Comparison of ENCODE assay signal across 21 mouse cellular contexts in genomic region chr2:173739107-173739506, GRCm38 (mm10). TPM values are rescaled to one million over a fixed set of nuclear protein-coding genes. Genes with fewer than 3 reads are reported as not detected.
DNase-seq lines count a peak whose midpoint lies in the region; ATAC-seq and TF ChIP-seq lines count a peak whose summit lies in the region.
"Had no signal": no experiment of that assay in that cellular context is flagged by ENCODE, and none has a peak within 500 bp of the region (broad histone marks: within the 10 kb centered on the region; RNA-seq: fewer than 3 reads in every experiment).

No protein-coding gene starts in this region.

- H3K27ac ChIP-seq in liver, embryonic 12.5 days = no peak overlapping the region
- H3K27ac ChIP-seq in liver, postnatal 0 days (ENCODE audit: low read depth) = no peak overlapping the region
- H3K27ac ChIP-seq: layer of hippocampus, adult 2 months had no signal

- intact Hi-C loops in left cerebral cortex, postnatal 4 days (cut with DNase I) = loop anchor here (10.0 kb wide), 1 partner anchor 556 kb away; no protein-coding TSS in a partner anchor

- peak overlapping the region; percentile 88; the same call in 1 of the 2 replicates for H3K4me2 ChIP-seq in liver, embryonic 12.5 days
- H3K4me2 ChIP-seq in liver, postnatal 0 days (ENCODE audit: low read depth, low read length) = peak overlapping the region; percentile 11; the same call in 1 of the 2 replicates

- H3K4me3 ChIP-seq in liver, embryonic 12.5 days = no peak overlapping the region
- no peak overlapping the region for H3K4me3 ChIP-seq in liver, postnatal 0 days (ENCODE audit: low read depth, low read length)
- H3K4me3 ChIP-seq: layer of hippocampus, adult 2 months had no signal

- H3K36me3 ChIP-seq in liver, embryonic 12.5 days = peaks cover 9% of the 10 kb centered on the region
- no peaks in the 10 kb centered on the region for H3K36me3 ChIP-seq in liver, postnatal 0 days (replicated peaks; ENCODE audit: insufficient read depth, low read length)

- TF ChIP-seq EP300 in liver, postnatal 0 days (IDR thresholded peaks at IDR 0.05; ENCODE audit: low read depth) = no peak

- H3K9ac ChIP-seq in liver, embryonic 12.5 days = no peak overlapping the region
- no peak overlapping the region for H3K9ac ChIP-seq in liver, postnatal 0 days (replicated peaks)

- H3K27me3 ChIP-seq in liver, embryonic 12.5 days (replicated peaks) = no peaks in the 10 kb centered on the region
- no peaks in the 10 kb centered on the region for H3K27me3 ChIP-seq in liver, postnatal 0 days (ENCODE audit: insufficient read depth, low read length)

- H3K9me3 ChIP-seq in liver, embryonic 12.5 days (replicated peaks) = no peaks in the 10 kb centered on the region
- H3K9me3 ChIP-seq in liver, postnatal 0 days (ENCODE audit: low read length) = no peaks in the 10 kb centered on the region

- no peak for ATAC-seq in liver, embryonic 12.5 days
- ATAC-seq in liver, postnatal 0 days = no peak
- ATAC-seq: inflammation-experienced regulatory T-cells, adult 6 months had no signal

- peaks cover 44% of the 10 kb centered on the region for H3K4me1 ChIP-seq in liver, embryonic 12.5 days
- H3K4me1 ChIP-seq in liver, postnatal 0 days (ENCODE audit: insufficient read depth) = peaks cover 26% of the 10 kb centered on the region

- WGBS in liver, embryonic 12.5 days (ENCODE audit: insufficient replicate concordance) = 64% methylated on average over 7 of the region's 7 CpGs
- WGBS in liver, postnatal 0 days (ENCODE audit: insufficient replicate concordance) = 62% methylated on average over 7 of the region's 7 CpGs

- no peak for TF ChIP-seq CTCF in liver, postnatal 0 days (IDR thresholded peaks at IDR 0.05; ENCODE audit: low read depth)

- DNase-seq in liver = no peak
- DNase-seq in testis, postnatal 14 days (ENCODE audit: low spot score) = peak; percentile 27
- no peak for DNase-seq in testis, postnatal 10 days (ENCODE audit: low spot score)
- no peak for DNase-seq in liver, postnatal 0 days
- no peak for DNase-seq in left cerebral cortex, postnatal 4 days
- no peak for DNase-seq in yolk sac, embryonic 10.5 days (ENCODE audit: low spot score)
- DNase-seq: adrenal gland, postnatal 25 days; cerebellum, postnatal 25 days; lung, postnatal 4 days; right cerebral cortex, postnatal 14 days; thymus, adult 2 months had no signal

RNA-seq across cellular contexts. Expression of gene Vapb, which starts 1.8 kb away (rescaled TPM):
- polyA plus RNA-seq in liver, embryonic 12.5 days (2016; fragmentation: Nextera tagmentation; extraction: Ambion mirVana) = 7.3 and 8.9 TPM in 2 replicates
- polyA plus RNA-seq in liver, postnatal 0 days (2015; fragmentation: Nextera tagmentation; extraction: Ambion mirVana) = 4.7 and 7.6 TPM in 2 replicates
- total RNA-seq in left cerebral cortex, postnatal 4 days (2021) = 10 to 100 TPM; 84.7 to 94.7 TPM

RNA-seq across cellular contexts. Expression of gene 1700010B08Rik, which starts 19.9 kb away (rescaled TPM):
- not detected in 2 replicates for polyA plus RNA-seq in liver, embryonic 12.5 days (2016; fragmentation: Nextera tagmentation; extraction: Ambion mirVana)
- polyA plus RNA-seq in liver, postnatal 0 days (2015; fragmentation: Nextera tagmentation; extraction: Ambion mirVana) = not detected in 2 replicates
- not detected for total RNA-seq in left cerebral cortex, postnatal 4 days (2021)
- total RNA-seq: adrenal gland, postnatal 25 days; gastrocnemius, postnatal 4 days; hematopoietic stem cell, adult 5-6 weeks; layer of hippocampus, adult 2 months; left cerebral cortex, adult 18-20 months had no signal
- polyA plus RNA-seq: embryonic facial prominence, embryonic 11.5 days; heart, embryonic 14.5 days; inflammation-experienced regulatory T-cells, adult 6 months; kidney, embryonic 16.5 days; limb, embryonic 14.5 days; thymus, adult 2 months had no signal
